In the genomic region with DNA sequence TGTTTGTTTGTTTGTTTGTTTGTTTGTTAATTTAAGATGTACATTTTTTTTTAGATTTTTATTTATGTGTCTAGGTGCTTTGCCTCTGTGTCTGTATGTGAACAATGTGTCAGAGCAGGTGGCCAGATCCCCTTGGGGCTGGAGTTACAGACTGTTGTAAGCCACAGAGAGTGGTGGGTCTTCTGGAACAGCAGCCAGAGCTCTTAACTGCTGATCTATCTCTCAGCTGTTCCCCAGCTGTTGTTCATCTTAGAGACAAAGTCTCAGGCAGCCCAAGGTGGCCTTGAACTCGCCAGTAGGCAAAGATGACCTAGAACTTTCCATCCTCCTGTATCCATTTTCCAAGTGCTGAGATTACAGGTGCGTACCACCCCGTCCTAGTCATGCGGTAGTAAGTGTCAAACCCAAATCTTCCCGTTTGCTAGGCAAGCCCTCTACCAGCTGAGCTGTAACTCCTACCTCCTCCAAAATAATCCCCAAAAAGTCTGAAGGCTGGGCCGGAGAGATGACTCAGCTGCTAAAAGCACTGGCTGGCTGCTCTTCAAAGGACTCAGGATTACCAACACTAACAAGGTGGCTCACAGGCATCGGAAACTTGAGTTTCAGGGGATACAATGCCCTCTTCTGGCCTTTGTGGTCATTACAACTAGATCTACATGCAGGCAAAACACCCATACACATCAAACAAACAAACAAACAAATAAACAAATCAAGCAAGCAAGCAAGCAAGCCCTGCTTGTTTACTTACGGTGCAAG, we compare ENCODE assay signal across 9 mouse cellular contexts. TPM values are rescaled to one million over a fixed set of nuclear protein-coding genes. Genes with fewer than 3 reads are reported as not detected.
DNase-seq lines count a peak whose midpoint lies in the region; ATAC-seq lines count a peak whose summit lies in the region.
"Had no signal": no experiment of that assay in that cellular context is flagged by ENCODE, and none has a peak within 500 bp of the region (broad histone marks: within the 10 kb centered on the region; RNA-seq: fewer than 3 reads in every experiment).

No protein-coding gene starts in this region.

- 50% methylated on average over 8 of the region's 8 CpGs for WGBS in neural tube, embryonic 15.5 days
- WGBS in heart, embryonic 16.5 days: 39% methylated on average over 8 of the region's 8 CpGs

- H3K4me2 ChIP-seq in neural tube, embryonic 15.5 days: no peak overlapping the region
- no peak overlapping the region for H3K4me2 ChIP-seq in heart, embryonic 16.5 days (ENCODE audit: low read depth, low read length)
- H3K4me2 ChIP-seq: heart, embryonic 13.5 days had no signal

- H3K9ac ChIP-seq in neural tube, embryonic 15.5 days (replicated peaks): no peak overlapping the region
- no peak overlapping the region for H3K9ac ChIP-seq in heart, embryonic 16.5 days (ENCODE audit: low read length)
- H3K9ac ChIP-seq: heart, embryonic 13.5 days had no signal

- H3K9me3 ChIP-seq in neural tube, embryonic 15.5 days (replicated peaks): no peaks in the 10 kb centered on the region
- no peaks in the 10 kb centered on the region for H3K9me3 ChIP-seq in heart, embryonic 16.5 days (replicated peaks; ENCODE audit: control insufficient read depth, low read length)
- H3K9me3 ChIP-seq: heart, embryonic 13.5 days had no signal

- ATAC-seq in neural tube, embryonic 15.5 days (ENCODE audit: low FRiP score): no peak
- ATAC-seq in heart, embryonic 16.5 days (replicated peaks; ENCODE audit: extremely low read depth, insufficient read depth, low FRiP score): peak; percentile 37; the same call in 1 of the 2 replicates

- H3K36me3 ChIP-seq in neural tube, embryonic 15.5 days: no peaks in the 10 kb centered on the region
- no peaks in the 10 kb centered on the region for H3K36me3 ChIP-seq in heart, embryonic 16.5 days (ENCODE audit: control insufficient read depth, insufficient read depth)
- H3K36me3 ChIP-seq: heart, embryonic 13.5 days had no signal

- H3K4me3 ChIP-seq in neural tube, embryonic 15.5 days (replicated peaks): no peak overlapping the region
- no peak overlapping the region for H3K4me3 ChIP-seq in heart, embryonic 16.5 days (ENCODE audit: low read length)
- H3K4me3 ChIP-seq: heart, embryonic 13.5 days had no signal

- H3K4me1 ChIP-seq in neural tube, embryonic 15.5 days: no peaks in the 10 kb centered on the region
- peaks cover 6% of the 10 kb centered on the region; the same call in 1 of the 2 replicates for H3K4me1 ChIP-seq in heart, embryonic 16.5 days (ENCODE audit: control insufficient read depth, insufficient read depth, low read length)

- no peak overlapping the region for H3K27ac ChIP-seq in neural tube, embryonic 15.5 days (replicated peaks)
- no peak overlapping the region for H3K27ac ChIP-seq in heart, embryonic 16.5 days (ENCODE audit: low read length)
- H3K27ac ChIP-seq: heart, embryonic 13.5 days had no signal

- peak; percentile 42 for DNase-seq in neural tube, embryonic 10.5 days (ENCODE audit: extremely low spot score, low spot score)
- peak; percentile 56 for DNase-seq in WW6 (ENCODE audit: low read depth, low spot score)
- peak; percentile 57 to 82 for DNase-seq in cerebellum, postnatal 25 days
- peak; percentile 30 to 45 for DNase-seq in layer of hippocampus, postnatal 36 days
- peak; percentile 71 for DNase-seq in mesoderm, embryonic 11.5 days (ENCODE audit: low read depth, low spot score)
- DNase-seq in testis, postnatal 10 days (ENCODE audit: low spot score): peak; percentile 68

- H3K27me3 ChIP-seq in neural tube, embryonic 15.5 days (replicated peaks): no peaks in the 10 kb centered on the region
- no peaks in the 10 kb centered on the region for H3K27me3 ChIP-seq in heart, embryonic 16.5 days (ENCODE audit: control insufficient read depth, insufficient read depth, low read length)
- H3K27me3 ChIP-seq: heart, embryonic 13.5 days had no signal

RNA-seq across cellular contexts. Expression of gene Stau1, which starts 8.2 kb away (rescaled TPM):
- 96.6 and 103 TPM in 2 replicates for polyA plus RNA-seq in neural tube, embryonic 15.5 days (2015; fragmentation: Nextera tagmentation; extraction: Ambion mirVana)
- 56.8 and 57.1 TPM in 2 replicates for polyA plus RNA-seq in heart, embryonic 16.5 days (2015; fragmentation: Nextera tagmentation; extraction: Ambion mirVana)
- total RNA-seq in layer of hippocampus, postnatal 36 days (2021): 10 to 100 TPM; 59.0 to 67.2 TPM

RNA-seq across cellular contexts. Expression of gene Ddx27, which starts 10.7 kb away (rescaled TPM):
- 32.5 and 42.8 TPM in 2 replicates for polyA plus RNA-seq in neural tube, embryonic 15.5 days (2015; fragmentation: Nextera tagmentation; extraction: Ambion mirVana)
- polyA plus RNA-seq in heart, embryonic 16.5 days (2015; fragmentation: Nextera tagmentation; extraction: Ambion mirVana): 30.2 and 33.0 TPM in 2 replicates
- 10 to 100 TPM; 28.6 to 34.2 TPM for total RNA-seq in layer of hippocampus, postnatal 36 days (2021)

RNA-seq across cellular contexts. Expression of gene Znfx1, which starts 58.5 kb away (rescaled TPM):
- polyA plus RNA-seq in neural tube, embryonic 15.5 days (2015; fragmentation: Nextera tagmentation; extraction: Ambion mirVana): 8.4 and 8.8 TPM in 2 replicates
- polyA plus RNA-seq in heart, embryonic 16.5 days (2015; fragmentation: Nextera tagmentation; extraction: Ambion mirVana): 7.6 and 8.8 TPM in 2 replicates
- total RNA-seq in layer of hippocampus, postnatal 36 days (2021): 10 to 100 TPM; 42.7 to 49.1 TPM
